Mouse (Mus musculus) midbrain, embryonic 15.5 days (tissue): ENCODE data around the gene Ech1. TPM values are rescaled to one million over a fixed set of nuclear protein-coding genes. Genes with fewer than 3 reads are reported as not detected.

Experiments used
- ATAC-seq: fragments of 200-750 bp; cut with Nextera tagmentation; replicated peaks from 2 replicates; pipeline ENCODE4 v1.8.0; 2017; ENCODE audit warnings: moderate TSS enrichment
- H3K27ac ChIP-seq: fragments of 300-500 bp; sonication (generic); 2 replicates; pipeline ENCODE4 v1.5.1; 2015; ENCODE audit warnings: mild to moderate bottlenecking, inconsistent platforms
- H3K27me3 ChIP-seq: fragments of 300-500 bp; sonication (generic); replicated peaks from 2 replicates; pipeline ENCODE4 v1.6.1; 2015; ENCODE audit warnings: inconsistent platforms
- H3K36me3 ChIP-seq: fragments of 300-500 bp; sonication (generic); replicated peaks from 2 replicates; pipeline ENCODE4 v1.6.1; 2015; ENCODE audit warnings: inconsistent platforms
- H3K4me1 ChIP-seq: fragments of 300-500 bp; sonication (generic); 2 replicates; pipeline ENCODE4 v1.6.1; 2015; ENCODE audit warnings: inconsistent platforms
- H3K4me2 ChIP-seq: fragments of 300-500 bp; sonication (generic); 2 replicates; pipeline ENCODE4 v1.6.1; 2015; ENCODE audit warnings: inconsistent platforms, mild to moderate bottlenecking, moderate library complexity
- H3K4me3 ChIP-seq: fragments of 300-500 bp; sonication (generic); 2 replicates; pipeline ENCODE4 v1.5.1; 2015; ENCODE audit warnings: mild to moderate bottlenecking, inconsistent platforms
- H3K9ac ChIP-seq: fragments of 300-500 bp; sonication (generic); 2 replicates; pipeline ENCODE4 v1.6.1; 2015; ENCODE audit warnings: mild to moderate bottlenecking, inconsistent platforms
- H3K9me3 ChIP-seq: fragments of 300-500 bp; sonication (generic); 2 replicates; pipeline ENCODE4 v1.6.1; 2016; ENCODE audit warnings: inconsistent platforms
- WGBS: fragments of 180-500 bp; shearing (Covaris S2); methylation state at CpG from one replicate; pipeline ENCODE4 v1.1.7; 2015; ENCODE audit warnings: mixed read lengths; 5-methylcytosine and 5-hydroxymethylcytosine counted together
- polyA plus RNA-seq: library from polyadenylated mRNA; unstranded; fragments of >200 nt; fragmentation: Nextera tagmentation; extraction: Ambion mirVana; gene quantifications from 2 replicates; pipeline ENCODE4 v1.2.1, GENCODE M21; 2015

Ech1 gene
- polyA plus RNA-seq, 1 experiment from 2014 or later = 92.7 TPM

- H3K27ac ChIP-seq = peak overlapping the region; percentile 99
- H3K36me3 ChIP-seq = no peaks in the 10 kb centered on the region
- H3K9ac ChIP-seq = peak overlapping the region; percentile 82
- whole genome bisulfite sequencing = 18% methylated on average over 8 of the region's 8 CpGs
- no peak for ATAC-seq
- no peaks in the 10 kb centered on the region for H3K9me3 ChIP-seq
- peaks cover 25% of the 10 kb centered on the region for H3K4me1 ChIP-seq
- H3K4me3 ChIP-seq = peak overlapping the region; percentile 75
- H3K4me2 ChIP-seq = peak overlapping the region; percentile 98
- H3K27me3 ChIP-seq = no peaks in the 10 kb centered on the region
Measured at GRCm38 (mm10) chr7:28807641-28808220, 17.3 kb upstream of the Ech1 start.

DNA sequence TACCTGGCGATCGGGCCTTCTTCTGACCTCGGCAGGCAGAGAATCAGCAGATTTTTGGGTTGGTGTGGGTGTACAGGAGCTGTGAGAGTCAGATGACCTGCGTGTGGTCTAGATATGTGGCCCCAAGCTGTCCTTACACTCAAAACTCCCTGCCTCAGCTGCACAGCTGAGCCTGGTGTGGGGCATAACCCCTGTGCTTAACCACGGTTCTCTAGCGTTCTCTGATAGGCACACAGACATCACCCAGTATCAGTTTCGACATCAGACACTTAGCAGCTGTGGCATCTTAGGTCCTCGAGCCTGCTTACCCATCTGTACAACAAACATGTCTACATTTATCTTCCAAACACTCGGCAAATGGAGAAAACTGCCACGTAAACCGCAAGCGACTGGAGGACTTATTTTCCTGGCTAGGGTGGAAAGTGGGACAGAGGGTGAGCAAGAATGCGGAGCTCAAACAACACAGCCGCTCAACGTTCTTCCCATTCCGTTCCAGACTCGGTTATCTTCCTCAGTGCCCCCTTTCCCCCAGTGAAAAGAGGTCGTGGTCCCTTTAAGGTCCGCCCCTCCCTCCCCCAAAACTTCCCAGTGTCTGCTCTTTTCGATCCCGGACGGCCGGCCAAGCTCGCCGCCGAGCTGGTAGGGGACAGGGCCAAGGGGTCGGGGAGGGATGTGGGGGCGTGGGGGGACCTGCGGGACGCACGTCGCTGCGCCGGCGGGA is 16.6 kb upstream of the Ech1 start, which contains the start of gene Hnrnpl:
Gene Hnrnpl (plus strand): TSS at position 321 of the 721 bp plus-strand sequence.
- Histone ChIP-seq H3K9ac (peak within 1 kb of the TSS; percentile 82), H3K27me3 (no peaks in the 10 kb centered on the region), H3K4me2 (peak within 1 kb of the TSS; percentile 98), H3K36me3 (peaks cover 2% of the 10 kb centered on the region), H3K4me3 (peak within 1 kb of the TSS; percentile 75), H3K27ac (peak within 1 kb of the TSS; percentile 99), H3K4me1 (peaks cover 32% of the 10 kb centered on the region), H3K9me3 (no peaks in the 10 kb centered on the region)
- ATAC-seq = peak; percentile 0; the same call in 1 of the 2 replicates
- WGBS = 1% methylated on average over 35 of the region's 35 CpGs

GRCm38 (mm10) chr7:28808957-28809393 is 16.0 kb upstream of the Ech1 start:
- H3K9me3 ChIP-seq = no peaks in the 10 kb centered on the region
- peaks cover 8% of the 10 kb centered on the region for H3K36me3 ChIP-seq
- H3K9ac ChIP-seq = peak overlapping the region; percentile 82
- peak; percentile 58 for ATAC-seq
- H3K4me3 ChIP-seq = peak overlapping the region; percentile 75
- H3K4me1 ChIP-seq = peaks cover 36% of the 10 kb centered on the region
- H3K27me3 ChIP-seq = no peaks in the 10 kb centered on the region
- peak overlapping the region; percentile 98 for H3K4me2 ChIP-seq
- H3K27ac ChIP-seq = peak overlapping the region; percentile 99
- WGBS = under 1% methylated on average over 26 of the region's 32 CpGs

DNA sequence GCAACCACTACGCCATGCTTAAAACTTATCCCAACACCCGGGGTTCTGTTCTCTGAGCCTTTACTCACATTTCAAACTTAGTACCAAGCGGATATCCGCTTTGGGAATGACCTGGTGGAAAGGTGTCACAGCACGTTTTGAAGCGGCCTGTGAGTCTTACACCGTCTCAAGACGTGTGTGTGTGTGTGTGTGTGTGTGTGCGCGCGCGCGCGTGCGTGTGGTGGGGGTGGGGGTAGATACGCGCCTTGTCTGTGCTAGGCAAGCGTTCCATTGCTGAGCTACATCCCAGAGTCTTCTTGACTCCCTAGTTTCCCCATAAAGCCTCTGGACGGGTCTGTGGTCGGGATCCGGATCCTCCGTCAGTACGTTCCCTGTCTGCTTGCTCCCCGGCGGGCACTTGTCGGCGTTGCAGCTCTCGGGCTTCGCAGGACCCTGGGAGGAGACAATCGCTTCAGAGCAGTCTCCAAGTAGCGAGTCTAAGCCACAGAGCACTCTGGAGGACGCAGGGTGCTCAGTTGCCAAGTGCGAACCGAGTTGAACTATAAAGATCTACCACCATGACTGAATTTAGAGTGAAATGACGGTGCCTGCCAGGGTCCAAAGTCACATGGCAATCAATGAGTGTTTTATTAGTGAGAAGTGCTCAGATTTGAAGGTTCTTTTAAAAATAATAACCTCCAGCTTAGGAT is 15.5 kb upstream of the Ech1 start:
- Histone ChIP-seq H3K9ac (peak overlapping the region; percentile 82), H3K9me3 (no peaks in the 10 kb centered on the region), H3K36me3 (peaks cover 14% of the 10 kb centered on the region), H3K27ac (peak overlapping the region; percentile 99), H3K27me3 (no peaks in the 10 kb centered on the region), H3K4me1 (peaks cover 36% of the 10 kb centered on the region), H3K4me2 (peak overlapping the region; percentile 98), H3K4me3 (peak overlapping the region; percentile 75)
- peak; percentile 34 for ATAC-seq
- WGBS = under 1% methylated on average over 35 of the region's 35 CpGs

GRCm38 (mm10) chr7:28810107-28811066 is 14.6 kb upstream of the Ech1 start:
- peaks cover 22% of the 10 kb centered on the region for H3K36me3 ChIP-seq
- peak overlapping the region; percentile 99 for H3K27ac ChIP-seq
- H3K9me3 ChIP-seq = no peaks in the 10 kb centered on the region
- peak overlapping the region; percentile 84 for H3K9ac ChIP-seq
- peak overlapping the region; percentile 75 for H3K4me3 ChIP-seq
- under 1% methylated on average over 60 of the region's 70 CpGs for WGBS
- H3K4me1 ChIP-seq = peaks cover 36% of the 10 kb centered on the region
- peak; percentile 93 for ATAC-seq
- peak overlapping the region; percentile 98 for H3K4me2 ChIP-seq
- H3K27me3 ChIP-seq = no peaks in the 10 kb centered on the region

- under 1% methylated on average over 30 of the region's 40 CpGs for WGBS
- peak overlapping the region; percentile 97 for H3K27ac ChIP-seq
- peaks cover 42% of the 10 kb centered on the region for H3K4me1 ChIP-seq
- no peaks in the 10 kb centered on the region for H3K9me3 ChIP-seq
- H3K36me3 ChIP-seq = peaks cover 31% of the 10 kb centered on the region
- H3K9ac ChIP-seq = peak overlapping the region; percentile 84
- H3K27me3 ChIP-seq = no peaks in the 10 kb centered on the region
- H3K4me3 ChIP-seq = peak overlapping the region; percentile 75
- peak; percentile 41 for ATAC-seq
- peak overlapping the region; percentile 77 for H3K4me2 ChIP-seq
Measured at GRCm38 (mm10) chr7:28811228-28811627, 13.8 kb upstream of the Ech1 start.

- no peak for ATAC-seq
- Histone ChIP-seq H3K36me3 (peaks cover 36% of the 10 kb centered on the region), H3K4me1 (peaks cover 45% of the 10 kb centered on the region), H3K27ac (peak overlapping the region; percentile 97), H3K27me3 (no peaks in the 10 kb centered on the region), H3K4me2 (peak overlapping the region; percentile 77), H3K9me3 (no peaks in the 10 kb centered on the region), H3K9ac (peak overlapping the region; percentile 45), H3K4me3 (peak overlapping the region; percentile 75)
- 13% methylated on average over 7 of the region's 7 CpGs for WGBS
Measured at GRCm38 (mm10) chr7:28811640-28812275, 13.3 kb upstream of the Ech1 start.

- H3K9ac ChIP-seq = peak overlapping the region; percentile 45; the same call in 1 of the 2 replicates
- H3K4me3 ChIP-seq = peak overlapping the region; percentile 75
- 74% methylated on average over 4 of the region's 4 CpGs for WGBS
- H3K36me3 ChIP-seq = peaks cover 43% of the 10 kb centered on the region
- H3K27me3 ChIP-seq = no peaks in the 10 kb centered on the region
- ATAC-seq = no peak
- H3K9me3 ChIP-seq = no peaks in the 10 kb centered on the region
- H3K27ac ChIP-seq = 0 out of 2 replicates have a peak overlapping the region, but pooled peaks have one; percentile 5
- peaks cover 52% of the 10 kb centered on the region for H3K4me1 ChIP-seq
- H3K4me2 ChIP-seq = peak overlapping the region; percentile 77
Measured at GRCm38 (mm10) chr7:28812436-28812835, 12.6 kb upstream of the Ech1 start.

- Histone ChIP-seq H3K9me3 (no peaks in the 10 kb centered on the region), H3K36me3 (peaks cover 48% of the 10 kb centered on the region), H3K27ac (no peak overlapping the region; the same call in 1 of the 2 replicates), H3K27me3 (no peaks in the 10 kb centered on the region), H3K4me3 (peak overlapping the region; percentile 2; the same call in 1 of the 2 replicates), H3K4me1 (peaks cover 51% of the 10 kb centered on the region), H3K9ac (no peak overlapping the region), H3K4me2 (peak overlapping the region; percentile 77)
- no peak for ATAC-seq
- whole genome bisulfite sequencing = 74% methylated on average over 5 of the region's 5 CpGs
Measured at GRCm38 (mm10) chr7:28812949-28813348, 12.1 kb upstream of the Ech1 start.

GRCm38 (mm10) chr7:28814306-28815034 is 10.5 kb upstream of the Ech1 start:
- WGBS = 84% methylated on average over 5 of the region's 5 CpGs
- no peaks in the 10 kb centered on the region for H3K9me3 ChIP-seq
- H3K4me1 ChIP-seq = peaks cover 45% of the 10 kb centered on the region
- ATAC-seq = no peak
- no peak overlapping the region for H3K9ac ChIP-seq
- H3K4me2 ChIP-seq = no peak overlapping the region
- H3K4me3 ChIP-seq = no peak overlapping the region
- no peak overlapping the region for H3K27ac ChIP-seq
- no peaks in the 10 kb centered on the region for H3K27me3 ChIP-seq
- H3K36me3 ChIP-seq = peaks cover 58% of the 10 kb centered on the region
